Mouse (Mus musculus) cerebellum, adult 8-10 months (tissue): ENCODE data around the gene Fkbp1a.

Experiments used
- DNase-seq: peaks from one replicate; pipeline ENCODE4 v3.0.0; 2022

The Fkbp1a gene

GRCm38 (mm10) chr2:151542323-151543062 lies at the start of gene Fkbp1a:
TSS of gene Fkbp1a (plus strand) at chr2:151542483.
- peak; percentile 98 for DNase-seq

- DNase-seq, result peak; percentile 98
Measured at GRCm38 (mm10) chr2:151494035-151494803, 48.1 kb upstream of the Fkbp1a start, which contains the start of gene Nsfl1c. TSS of gene Nsfl1c (plus strand) at chr2:151494182.

GRCm38 (mm10) chr2:151498358-151498757 lies 43.9 kb upstream of the Fkbp1a start:
- no peak for DNase-seq

- DNase-seq, result no peak
Measured at GRCm38 (mm10) chr2:151500442-151501007, 41.8 kb upstream of the Fkbp1a start.

- DNase-seq, result no peak
Measured at GRCm38 (mm10) chr2:151504226-151504625, 38.1 kb upstream of the Fkbp1a start.

GRCm38 (mm10) chr2:151512199-151512598 lies 30.1 kb upstream of the Fkbp1a start:
- DNase-seq, result peak; percentile 13

GRCm38 (mm10) chr2:151513525-151514285 lies 28.6 kb upstream of the Fkbp1a start:
- no peak for DNase-seq

GRCm38 (mm10) chr2:151519000-151519399 lies 23.3 kb upstream of the Fkbp1a start:
- no peak for DNase-seq

GRCm38 (mm10) chr2:151524324-151525041 lies 17.8 kb upstream of the Fkbp1a start:
- DNase-seq, result no peak

GRCm38 (mm10) chr2:151525520-151525919 lies 16.8 kb upstream of the Fkbp1a start:
- DNase-seq, result no peak

GRCm38 (mm10) chr2:151528066-151528465 lies 14.2 kb upstream of the Fkbp1a start:
- DNase-seq, result no peak

GRCm38 (mm10) chr2:151529169-151529568 lies 13.1 kb upstream of the Fkbp1a start:
- DNase-seq, result no peak

- no peak for DNase-seq
Measured at GRCm38 (mm10) chr2:151530378-151531230, 11.7 kb upstream of the Fkbp1a start.

GRCm38 (mm10) chr2:151533632-151534031 lies 8.7 kb upstream of the Fkbp1a start:
- no peak for DNase-seq

GRCm38 (mm10) chr2:151535961-151536617 lies 6.2 kb upstream of the Fkbp1a start:
- DNase-seq, result no peak

- no peak for DNase-seq
Measured at GRCm38 (mm10) chr2:151536618-151536974, 5.7 kb upstream of the Fkbp1a start.

- DNase-seq, result no peak
Measured at GRCm38 (mm10) chr2:151538646-151539045, 3.6 kb upstream of the Fkbp1a start.

- peak; percentile 28 for DNase-seq
Measured at GRCm38 (mm10) chr2:151543063-151543895, 996 bp downstream of the Fkbp1a start.

GRCm38 (mm10) chr2:151544673-151545072 lies 2.4 kb downstream of the Fkbp1a start:
- no peak for DNase-seq

- no peak for DNase-seq
Measured at GRCm38 (mm10) chr2:151546571-151546970, 4.3 kb downstream of the Fkbp1a start.
